Mouse (Mus musculus) liver, embryonic 12.5 days (tissue): ENCODE results near the gene Cdc34b. TPM values are rescaled to one million over a fixed set of nuclear protein-coding genes. Genes with fewer than 3 reads are reported as not detected.

Source experiments
- ATAC-seq: fragments of 200-750 bp; cut with Nextera tagmentation; 2 replicates; pipeline ENCODE4 v1.8.0; 2017; ENCODE audit warnings: moderate number of reproducible peaks, mild to moderate bottlenecking, moderate library complexity
- H3K27ac ChIP-seq: fragments of 300-500 bp; sonication (generic); 2 replicates; pipeline ENCODE4 v1.5.1; 2016; ENCODE audit warnings: mild to moderate bottlenecking
- H3K27me3 ChIP-seq: fragments of 300-500 bp; sonication (generic); replicated peaks from 2 replicates; pipeline ENCODE4 v1.6.1; 2016; ENCODE audit warnings: mild to moderate bottlenecking, moderate library complexity
- H3K36me3 ChIP-seq: fragments of 300-500 bp; sonication (generic); 2 replicates; pipeline ENCODE4 v1.6.1; 2016; ENCODE audit warnings: mild to moderate bottlenecking, moderate library complexity
- H3K4me1 ChIP-seq: fragments of 300-500 bp; sonication (generic); 2 replicates; pipeline ENCODE4 v1.6.1; 2016
- H3K4me2 ChIP-seq: fragments of 300-500 bp; sonication (generic); 2 replicates; pipeline ENCODE4 v1.6.1; 2016; ENCODE audit warnings: mild to moderate bottlenecking, moderate library complexity
- H3K4me3 ChIP-seq: fragments of 300-500 bp; sonication (generic); 2 replicates; pipeline ENCODE4 v1.5.1; 2016; ENCODE audit warnings: mild to moderate bottlenecking, moderate library complexity
- H3K9ac ChIP-seq: fragments of 300-500 bp; sonication (generic); 2 replicates; pipeline ENCODE4 v1.6.1; 2016; ENCODE audit warnings: mild to moderate bottlenecking, moderate library complexity
- H3K9me3 ChIP-seq: fragments of 300-500 bp; sonication (generic); replicated peaks from 2 replicates; pipeline ENCODE4 v1.6.1; 2016; ENCODE audit warnings: mild to moderate bottlenecking, moderate library complexity
- polyA plus RNA-seq: library from polyadenylated mRNA; unstranded; fragments of >200 nt; fragmentation: Nextera tagmentation; extraction: Ambion mirVana; gene quantifications from 2 replicates; pipeline ENCODE4 v1.2.1, GENCODE M21; 2016

The Cdc34b gene
- polyA plus RNA-seq, 1 experiment from 2014 or later: not detected

DNA sequence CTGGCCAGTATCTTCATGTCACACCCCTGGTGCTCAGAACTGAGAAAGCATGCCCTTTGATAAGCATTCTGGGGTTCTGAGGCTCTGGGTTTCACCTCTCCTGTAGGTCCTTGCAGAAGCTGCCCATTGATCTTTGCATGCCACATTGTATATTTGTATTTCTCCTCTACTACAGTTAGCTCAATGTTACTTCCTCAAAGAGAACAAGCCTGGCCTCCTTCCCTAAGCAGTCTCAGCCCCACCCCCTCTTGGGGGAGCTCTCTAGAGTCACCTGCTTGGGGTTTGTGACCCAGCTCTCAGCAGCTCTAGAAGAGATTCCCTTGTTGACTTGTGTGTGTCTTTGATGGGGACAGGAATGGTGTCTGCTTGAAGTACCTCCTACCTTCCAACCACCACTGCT lies 50.1 kb downstream of the Cdc34b start:
- Histone ChIP-seq H3K27ac (no peak overlapping the region), H3K4me3 (no peak overlapping the region), H3K9ac (no peak overlapping the region), H3K36me3 (no peaks in the 10 kb centered on the region), H3K27me3 (no peaks in the 10 kb centered on the region; the same call in 1 of the 2 replicates), H3K4me2 (no peak overlapping the region), H3K9me3 (no peaks in the 10 kb centered on the region), H3K4me1 (no peaks in the 10 kb centered on the region)
- ATAC-seq: no peak

Other genes starting within 250 kb of the Cdc34b start
- not detected in 2 replicates for gene Epn3, start 241.8 kb upstream of the Cdc34b start, polyA plus RNA-seq
- 0.28 and 0.37 TPM in 2 replicates for gene Mycbpap, start 220.0 kb upstream of the Cdc34b start, polyA plus RNA-seq
- 2.0 and 3.2 TPM in 2 replicates for gene Rsad1, start 192.5 kb upstream of the Cdc34b start, polyA plus RNA-seq
- gene Chad, start 176.7 kb upstream of the Cdc34b start, polyA plus RNA-seq: 0.10 TPM in 1 of 2 replicates, not detected in the other
- gene Acsf2, start 139.9 kb upstream of the Cdc34b start, polyA plus RNA-seq: 1.1 and 1.2 TPM in 2 replicates
- 182 and 186 TPM in 2 replicates for gene Lrrc59, start 112.0 kb upstream of the Cdc34b start, polyA plus RNA-seq
- gene Mrpl27, start 88.0 kb upstream of the Cdc34b start, polyA plus RNA-seq: 89.1 and 95.3 TPM in 2 replicates
- 22.7 and 25.0 TPM in 2 replicates for gene Eme1, start 87.8 kb upstream of the Cdc34b start, polyA plus RNA-seq
- 7.0 and 7.1 TPM in 2 replicates for gene Xylt2, start 64.3 kb upstream of the Cdc34b start, polyA plus RNA-seq
- not detected in 2 replicates for gene Gm11541, start 37.3 kb upstream of the Cdc34b start, polyA plus RNA-seq
- not detected in 2 replicates for gene Tmem92, start 40.9 kb downstream of the Cdc34b start, polyA plus RNA-seq
- gene Col1a1, start 194.4 kb downstream of the Cdc34b start, polyA plus RNA-seq: 135 and 153 TPM in 2 replicates
- not detected in 2 replicates for gene Hils1, start 225.8 kb downstream of the Cdc34b start, polyA plus RNA-seq
- gene Sgca, start 234.5 kb downstream of the Cdc34b start, polyA plus RNA-seq: 0.17 TPM in 1 of 2 replicates, not detected in the other
- 13.4 and 14.1 TPM in 2 replicates for gene Ppp1r9b, start 249.3 kb downstream of the Cdc34b start, polyA plus RNA-seq